Mouse (Mus musculus) CH12.LX (cell line): ENCODE measurements around the gene Hoxb3. TPM values are rescaled to one million over a fixed set of nuclear protein-coding genes. Genes with fewer than 3 reads are reported as not detected.
A peak's percentile ranks its signal among the peaks of the same experiment; 100 is the strongest.

Source experiments
- DNase-seq: peaks from one replicate; pipeline ENCODE4 v3.0.0-alpha.2; 2013; ENCODE audit errors: extremely low read depth
- H3K27ac ChIP-seq: 2 replicates; pipeline ENCODE4 v1.5.1; 2012; ENCODE audit warnings: low read depth, mild to moderate bottlenecking, control low read depth, moderate library complexity; ENCODE audit not compliant: insufficient read depth
- H3K27me3 ChIP-seq: replicated peaks from 2 replicates; pipeline ENCODE3; 2012; ENCODE audit warnings: inconsistent platforms
- H3K36me3 ChIP-seq, 2 experiments: replicated peaks in 1 of 2; 2 replicates each; pipeline versions ENCODE3 to v1.6.1; 2012; ENCODE audit warnings: inconsistent platforms in 1 of 2, low read length in 1 of 2, mild to moderate bottlenecking in 1 of 2, mixed read lengths in 1 of 2, moderate library complexity in 1 of 2; ENCODE audit not compliant: control insufficient read depth in 1 of 2, insufficient read depth in 1 of 2
- H3K4me1 ChIP-seq, 2 experiments: 2 replicates each; pipeline ENCODE4 v1.6.1; 2012; ENCODE audit warnings: inconsistent platforms in 1 of 2, moderate library complexity in 1 of 2; ENCODE audit not compliant: insufficient read depth in 2 of 2, control insufficient read depth in 1 of 2
- H3K4me2 ChIP-seq: 2 replicates; pipeline ENCODE4 v1.6.1; 2012; ENCODE audit warnings: low read depth, mild to moderate bottlenecking, control low read depth; ENCODE audit not compliant: poor library complexity, insufficient read depth, severe bottlenecking
- H3K4me3 ChIP-seq, 3 experiments: fragments of 150-350 bp in 1 of 3; sonication (generic) in 1 of 3; replicated peaks in 1 of 3; 2 replicates each; pipeline versions ENCODE3 to v1.5.1; 2011 to 2012; ENCODE audit warnings: low read depth in 2 of 3, low read length in 2 of 3, mild to moderate bottlenecking in 2 of 3, moderate library complexity in 2 of 3, control low read depth in 1 of 3, improper control_type of control experiment in 1 of 3, inconsistent platforms in 1 of 3, mixed read lengths in 1 of 3; ENCODE audit not compliant: poor library complexity in 1 of 3
- H3K79me2 ChIP-seq: replicated peaks from 2 replicates; pipeline ENCODE4 v1.6.1; 2012; ENCODE audit warnings: mild to moderate bottlenecking, moderate library complexity; ENCODE audit not compliant: control insufficient read depth, poor library complexity, insufficient read depth, severe bottlenecking; ENCODE audit errors: extremely low read depth
- H3K9ac ChIP-seq: 2 replicates; pipeline ENCODE4 v1.6.1; 2012; ENCODE audit warnings: low read depth, mild to moderate bottlenecking, control low read depth, moderate library complexity; ENCODE audit not compliant: insufficient read depth
- H3K9me3 ChIP-seq: replicated peaks from 2 replicates; pipeline ENCODE3; 2012; ENCODE audit warnings: low read length, inconsistent platforms, mixed read lengths
- BHLHE40 ChIP-seq: IDR thresholded peaks from 2 replicates; pipeline ENCODE4 v1.6.1; 2011; ENCODE audit warnings: mild to moderate bottlenecking, low read depth, low read length, improper control_type of control experiment
- CHD1 ChIP-seq: IDR thresholded peaks from 2 replicates; pipeline ENCODE4 v1.6.1; 2012; ENCODE audit warnings: low read depth, low read length, improper control_type of control experiment, inconsistent platforms
- CTCF ChIP-seq, 2 experiments: IDR thresholded peaks in 1 of 2; conservative IDR thresholded peaks in 1 of 2; 2 replicates each; pipeline ENCODE4 v1.5.1; 2011 to 2012; ENCODE audit warnings: low read depth in 2 of 2, low read length in 2 of 2, improper control_type of control experiment in 1 of 2, inconsistent platforms in 1 of 2, mild to moderate bottlenecking in 1 of 2, moderate library complexity in 1 of 2
- ELF1 ChIP-seq: IDR thresholded peaks from 2 replicates; pipeline ENCODE4 v1.6.1; 2014; ENCODE audit warnings: low read depth, mild to moderate bottlenecking, inconsistent platforms, low read length, improper control_type of control experiment
- ETS1 ChIP-seq: conservative IDR thresholded peaks from 2 replicates; pipeline ENCODE4 v1.6.1; 2012; ENCODE audit warnings: low read depth, mild to moderate bottlenecking, inconsistent platforms, low read length, improper control_type of control experiment, moderate library complexity
- HCFC1 ChIP-seq: IDR thresholded peaks from 2 replicates; pipeline ENCODE4 v1.6.1; 2012; ENCODE audit warnings: low read depth, mild to moderate bottlenecking, inconsistent platforms, low read length, improper control_type of control experiment
- IRF4 ChIP-seq: IDR thresholded peaks from 2 replicates; pipeline ENCODE4 v1.6.1; 2014; ENCODE audit warnings: low read depth, mild to moderate bottlenecking, inconsistent platforms, low read length, improper control_type of control experiment
- KAT2A ChIP-seq: IDR thresholded peaks from 2 replicates; pipeline ENCODE4 v1.6.1; 2012; ENCODE audit warnings: low read length, improper control_type of control experiment, inconsistent platforms; ENCODE audit not compliant: insufficient replicate concordance
- MAX ChIP-seq: IDR thresholded peaks from 2 replicates; pipeline ENCODE4 v1.6.1; 2011; ENCODE audit warnings: low read length, improper control_type of control experiment
- MAZ ChIP-seq: IDR thresholded peaks from 2 replicates; pipeline ENCODE4 v1.6.1; 2012; ENCODE audit warnings: low read depth, mild to moderate bottlenecking, inconsistent platforms, low read length, improper control_type of control experiment, moderate library complexity
- MXI1 ChIP-seq: IDR thresholded peaks from 2 replicates; pipeline ENCODE4 v1.6.1; 2011; ENCODE audit warnings: mild to moderate bottlenecking, low read depth, low read length, improper control_type of control experiment
- POLR2A ChIP-seq: IDR thresholded peaks from 2 replicates; pipeline ENCODE4 v1.6.1; 2011; ENCODE audit warnings: low read depth, mild to moderate bottlenecking, improper control_type of control experiment, low read length
- RCOR1 ChIP-seq: conservative IDR thresholded peaks from 2 replicates; pipeline ENCODE4 v1.6.1; 2012; ENCODE audit warnings: low read depth, mild to moderate bottlenecking, inconsistent platforms, low read length, improper control_type of control experiment
- UBTF ChIP-seq: IDR thresholded peaks from 2 replicates; pipeline ENCODE4 v1.6.1; 2012; ENCODE audit warnings: low read depth, mild to moderate bottlenecking, inconsistent platforms, low read length, improper control_type of control experiment, moderate library complexity
- USF1 ChIP-seq: IDR thresholded peaks from 2 replicates; pipeline ENCODE4 v1.6.1; 2014; ENCODE audit warnings: low read depth, mild to moderate bottlenecking, inconsistent platforms, low read length, improper control_type of control experiment
- USF2 ChIP-seq: conservative IDR thresholded peaks from 2 replicates; pipeline ENCODE4 v1.6.1; 2011; ENCODE audit warnings: low read depth, low read length, improper control_type of control experiment
- ZC3H11A ChIP-seq: IDR thresholded peaks from 2 replicates; pipeline ENCODE4 v1.6.1; 2012; ENCODE audit warnings: low read depth, mild to moderate bottlenecking, inconsistent platforms, low read length, improper control_type of control experiment
- ZMIZ1 ChIP-seq: IDR thresholded peaks from 2 replicates; pipeline ENCODE4 v1.6.1; 2012; ENCODE audit warnings: low read depth, mild to moderate bottlenecking, inconsistent platforms, low read length, improper control_type of control experiment
- ZNF384 ChIP-seq: IDR thresholded peaks from 2 replicates; pipeline ENCODE4 v1.6.1; 2012; ENCODE audit warnings: low read depth, low read length, improper control_type of control experiment, inconsistent platforms
- dilution Hi-C: fragments of 300-500 bp; cut with MboI; formaldehyde crosslinking; loops from 2 replicates; pipeline ENCODE4 v1.14.3; 2020; ENCODE audit warnings: low sequenced_read_pairs; ENCODE audit not compliant: extremely low pct_unique_long_range_greater_than_20kb, extremely low pct_ligation_motif_present
- in situ Hi-C: fragments of 300-500 bp; cut with MboI; formaldehyde crosslinking; loops from 3 replicates; pipeline ENCODE4 v1.14.3; 2019; ENCODE audit warnings: low sequenced_read_pairs, low pct_ligation_motif_present, low pct_unique_long_range_greater_than_20kb, mixed read lengths
- polyA plus RNA-seq: library from polyadenylated mRNA; unstranded; fragments of >175 nt; gene quantifications from 2 replicates; pipeline ENCODE4 v1.2.1, GENCODE M21; 2012; ENCODE audit warnings: low read depth; ENCODE audit not compliant: insufficient read length
- total RNA-seq, 2 experiments: library from RNA; depleted of rRNA; stranded (reverse); fragments of 300-350 nt in 1 of 2; fragments of >200 nt in 1 of 2; gene quantifications; 2 replicates each; pipeline ENCODE4 v1.2.3; 2012 to 2014

The Hoxb3 gene
- total and polyA plus RNA-seq, 3 experiments: 0.07 to 0.29 (median 0.21) TPM

DNA sequence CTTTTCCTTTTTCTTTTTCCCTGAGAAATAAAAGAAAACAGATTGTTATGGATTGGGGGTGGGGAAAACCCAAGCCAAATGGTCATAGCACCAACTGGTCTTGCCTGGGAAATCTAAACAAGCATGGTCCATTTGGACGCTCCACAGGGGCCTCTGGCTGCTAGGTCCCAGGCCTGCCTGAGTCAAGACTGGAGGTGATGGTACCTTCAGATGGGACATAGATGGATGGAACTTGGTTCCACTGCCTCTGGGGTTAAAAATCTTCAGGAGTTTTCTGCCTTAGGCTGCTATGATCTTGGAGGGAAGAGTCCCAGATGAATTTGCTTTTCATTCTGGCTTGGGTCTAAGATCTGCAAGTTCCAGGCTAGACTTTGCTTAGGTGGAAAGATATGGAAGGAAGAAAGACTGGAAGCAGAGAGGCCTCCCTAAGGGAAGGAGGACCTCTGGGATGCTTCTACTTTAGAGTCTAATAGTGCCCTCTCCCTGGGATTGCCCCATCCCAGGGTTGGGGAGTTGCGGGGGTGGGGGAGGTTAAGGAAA lies 20.1 kb downstream of the Hoxb3 start:
- peaks cover 11% of the 10 kb centered on the region for H3K27me3 ChIP-seq
- dilution Hi-C loops: no loop called here
- H3K9ac ChIP-seq: no peak overlapping the region
- peaks cover 8% of the 10 kb centered on the region for H3K9me3 ChIP-seq
- no peak overlapping the region for H3K4me3 ChIP-seq
- H3K4me1 ChIP-seq: peaks cover 3 to 9% of the 10 kb centered on the region in 2 experiments; a peak in 2 of 4 replicates
- H3K36me3 ChIP-seq: peaks cover 0 to 10% of the 10 kb centered on the region in 2 experiments
- no peak for TF ChIP-seq MAZ
- TF ChIP-seq POLR2A: no peak
- no peak for TF ChIP-seq ZNF384
- TF ChIP-seq RCOR1: no peak
- TF ChIP-seq HCFC1: no peak
- no peak for TF ChIP-seq KAT2A
- TF ChIP-seq MAX: no peak
- TF ChIP-seq CHD1: no peak
- TF ChIP-seq, all 38 proteins: peak for 0
- in situ Hi-C loops: no loop called here
- no peak for DNase-seq
- no peaks in the 10 kb centered on the region for H3K79me2 ChIP-seq
- no peak overlapping the region for H3K4me2 ChIP-seq
- H3K27ac ChIP-seq: no peak overlapping the region

DNA sequence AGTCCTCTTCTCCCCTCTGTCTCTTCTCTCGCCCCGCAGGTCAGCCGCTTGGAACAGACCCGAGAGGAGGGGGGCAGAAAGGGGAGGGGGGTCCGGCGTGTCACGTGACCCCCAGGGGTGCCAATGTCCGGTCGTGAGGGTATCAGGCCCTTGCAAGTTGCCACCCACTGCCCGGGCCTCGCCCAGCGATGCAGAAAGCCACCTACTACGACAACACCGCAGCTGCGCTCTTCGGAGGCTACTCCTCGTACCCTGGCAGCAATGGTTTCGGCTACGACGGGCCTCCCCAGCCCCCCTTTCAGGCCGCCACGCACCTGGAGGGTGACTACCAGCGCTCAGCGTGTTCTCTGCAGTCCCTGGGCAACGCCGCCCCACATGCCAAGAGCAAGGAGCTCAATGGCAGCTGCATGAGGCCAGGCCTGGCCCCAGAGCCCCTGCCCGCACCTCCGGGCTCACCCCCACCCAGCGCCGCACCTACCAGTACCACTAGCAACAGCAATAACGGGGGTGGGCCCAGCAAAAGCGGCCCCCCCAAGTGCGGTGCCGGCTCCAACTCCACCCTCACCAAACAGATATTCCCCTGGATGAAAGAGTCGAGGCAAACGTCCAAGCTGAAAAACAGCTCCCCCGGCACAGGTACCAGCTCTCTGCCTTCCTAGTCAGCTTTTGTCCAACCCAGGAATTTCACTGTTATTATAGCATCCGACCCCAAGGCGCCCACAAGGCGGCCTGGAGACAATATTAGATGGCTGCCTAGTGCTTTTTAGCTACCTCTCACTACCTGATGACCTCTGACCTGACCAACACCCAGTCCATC lies 21.1 kb downstream of the Hoxb3 start:
- Histone ChIP-seq H3K27ac (no peak overlapping the region), H3K9me3 (peaks cover 8% of the 10 kb centered on the region), H3K27me3 (peaks cover 8% of the 10 kb centered on the region), H3K79me2 (no peaks in the 10 kb centered on the region), H3K4me3 (no peak overlapping the region)
- dilution Hi-C loops: no loop called here
- TF ChIP-seq ZMIZ1 (no peak), RCOR1 (no peak), USF1 (peak; percentile 42), BHLHE40 (0 out of 2 replicates have a peak, but pooled peaks have one; percentile 26), KAT2A (no peak), MXI1 (no peak)
- TF ChIP-seq, all 38 proteins: peak for 2
- in situ Hi-C loops: no loop called here
- no peak overlapping the region for H3K4me2 ChIP-seq
- H3K4me1 ChIP-seq: peaks cover 3 to 9% of the 10 kb centered on the region in 2 experiments; a peak in 2 of 4 replicates
- DNase-seq: no peak
- peaks cover 0 to 10% of the 10 kb centered on the region in 2 experiments for H3K36me3 ChIP-seq
- H3K9ac ChIP-seq: no peak overlapping the region

- Histone ChIP-seq H3K4me2 (no peak overlapping the region), H3K9me3 (peaks cover 8% of the 10 kb centered on the region), H3K9ac (no peak overlapping the region), H3K4me3 (no peak overlapping the region), H3K27me3 (peaks cover 9% of the 10 kb centered on the region), H3K79me2 (no peaks in the 10 kb centered on the region), H3K4me1 (peaks cover 3 to 9% of the 10 kb centered on the region in 2 experiments; a peak in 2 of 4 replicates), H3K36me3 (peaks cover 0 to 10% of the 10 kb centered on the region in 2 experiments), H3K27ac (no peak overlapping the region)
- dilution Hi-C loops (no loop called here), in situ Hi-C loops (no loop called here)
- TF ChIP-seq ELF1 (no peak), ETS1 (no peak), POLR2A (no peak), CTCF (conservative IDR thresholded peaks at IDR 0.05 in 1 of 2, IDR thresholded peaks at IDR 0.05 in 1 of 2; ENCODE audit: low read depth in 2 of 2, low read length in 2 of 2) (no peak), ZC3H11A (no peak), USF2 (no peak), UBTF (no peak), ZMIZ1 (no peak), IRF4 (no peak)
- no peak for DNase-seq
These were observed 21.7 kb downstream of the Hoxb3 start for GRCm38 (mm10) chr11:96344878-96345159.
